Mouse (Mus musculus): Measurements from ENCODE around the gene Nr5a1. TPM values are rescaled to one million over a fixed set of nuclear protein-coding genes. Genes with fewer than 3 reads are reported as not detected.

The Nr5a1 gene
- total RNA-seq, 2 experiments from 2014 or later = 0.10 to 0.14 TPM

DNA sequence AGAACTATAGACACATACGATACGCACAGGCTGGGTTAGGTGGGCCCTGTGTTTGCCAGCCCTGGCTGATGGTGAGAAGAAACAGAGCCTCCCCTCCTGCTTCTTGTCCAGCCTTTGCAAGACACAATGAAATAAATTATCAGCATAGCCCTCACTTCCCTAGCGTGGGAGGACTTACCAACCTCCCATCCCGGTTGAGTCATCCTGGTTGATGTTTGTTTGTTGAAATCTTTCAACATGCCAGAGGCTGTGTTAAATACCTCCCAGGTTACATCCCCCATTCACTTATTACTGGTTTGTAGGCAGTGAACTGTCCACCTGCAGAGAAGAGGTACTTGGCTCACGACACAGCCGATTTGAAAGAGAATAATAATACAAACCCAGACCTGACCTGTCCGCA is 66.7 kb downstream of the Nr5a1 start:
- no peak for DNase-seq

DNA sequence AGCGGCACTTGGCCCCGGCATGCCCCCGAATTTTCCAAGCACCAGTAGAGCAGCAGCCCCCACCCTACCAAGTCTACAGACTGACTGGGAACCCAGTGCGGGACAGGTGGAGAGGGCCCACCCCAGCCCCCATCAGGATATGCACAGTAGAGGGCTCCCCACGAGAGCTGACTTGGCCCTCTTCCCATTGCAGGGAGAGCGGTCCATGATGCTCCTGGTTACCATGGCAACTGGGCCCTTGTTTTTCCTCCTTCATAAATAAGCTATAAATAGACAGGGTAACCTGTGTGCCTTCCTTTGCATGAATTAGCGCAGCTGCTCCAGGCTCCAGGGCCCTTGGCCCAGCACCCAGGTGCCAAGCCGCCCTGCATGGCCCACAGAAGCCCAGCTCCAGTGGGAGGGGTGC is 67.1 kb downstream of the Nr5a1 start:
- no peak for DNase-seq

- DNase-seq = peak; percentile 82
Observed at GRCm38 (mm10) chr2:38645936-38646335, 68.4 kb downstream of the Nr5a1 start.

GRCm38 (mm10) chr2:38643625-38644427 is 70.5 kb downstream of the Nr5a1 start, which contains the start of gene Psmb7:
Gene Psmb7, minus strand, starts transcription at chr2:38644087.
- DNase-seq = peak; percentile 92

Other genes starting within 250 kb of the Nr5a1 start
- gene Nek6, start 202.9 kb downstream of the Nr5a1 start, total RNA-seq (2021) = 10 to 100 TPM; 24.8 to 26.0 TPM
- gene Psmb7, start 70.5 kb downstream of the Nr5a1 start, total RNA-seq (2021) = 100 to 1,000 TPM; 252 to 254 TPM
- gene Nr6a1, start 213.1 kb upstream of the Nr5a1 start, total RNA-seq (2021) = 1 to 10 TPM; 2.1 to 2.6 TPM
- gene Olfml2a, start 217.4 kb upstream of the Nr5a1 start, total RNA-seq (2021) = 10 to 100 TPM; 18.3 to 18.5 TPM

All from heart, postnatal 4 days (tissue).